Comparison of ENCODE assay signal across 30 mouse cellular contexts in the genomic region with DNA sequence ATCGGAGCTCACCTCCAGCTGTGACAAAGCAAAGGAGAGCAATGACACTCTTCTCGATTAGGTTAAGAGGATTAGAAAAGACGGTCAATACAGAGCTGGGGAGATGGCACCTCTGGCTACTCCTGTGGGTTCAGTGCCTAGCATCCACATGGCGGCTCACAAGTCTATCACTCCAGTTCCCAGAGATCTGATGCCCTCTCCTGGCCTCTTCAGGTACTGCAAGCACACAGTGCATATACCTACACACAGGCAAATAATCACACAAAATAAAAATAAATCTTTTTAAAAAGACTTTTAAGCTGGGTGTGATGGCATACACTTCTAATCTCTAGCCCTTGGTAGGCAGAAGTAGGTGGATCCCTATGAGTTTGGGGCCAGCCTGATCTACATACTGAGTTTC. TPM values are rescaled to one million over a fixed set of nuclear protein-coding genes. Genes with fewer than 3 reads are reported as not detected.
DNase-seq lines count a peak whose midpoint lies in the region; ATAC-seq and TF ChIP-seq lines count a peak whose summit lies in the region.
"Had no signal": no experiment of that assay in that cellular context is flagged by ENCODE, and none has a peak within 500 bp of the region (broad histone marks: within the 10 kb centered on the region; RNA-seq: fewer than 3 reads in every experiment).

No protein-coding gene starts in this region.

- no peak for TF ChIP-seq EP300 in liver, postnatal 0 days (IDR thresholded peaks at IDR 0.05; ENCODE audit: low read depth)

- no peak overlapping the region for H3K4me2 ChIP-seq in liver, postnatal 0 days (ENCODE audit: low read depth, low read length)
- H3K4me2 ChIP-seq in liver, embryonic 11.5 days: no peak overlapping the region
- H3K4me2 ChIP-seq: forebrain, embryonic 13.5 days; heart, embryonic 13.5 days; hindbrain, embryonic 14.5 days; limb, embryonic 13.5 days; liver, embryonic 15.5 days had no signal

- intact Hi-C loops in gastrocnemius, adult 2 months (cut with DNase I): no loop called here
- intact Hi-C loops in left cerebral cortex, postnatal 25 days (cut with DNase I): no loop called here

- DNase-seq in gastrocnemius, adult 2 months: no peak
- no peak for DNase-seq in gastrocnemius, postnatal 25 days
- no peak for DNase-seq in liver, postnatal 0 days
- DNase-seq in liver, embryonic 11.5 days (ENCODE audit: low spot score): no peak
- DNase-seq in 3T3-L1 (ENCODE audit: low read depth, low spot score) (peak; percentile 9), ZHBTc4 (ENCODE audit: low read depth, low spot score) (peak; percentile 75)
- DNase-seq in left cerebral cortex, postnatal 25 days (ENCODE audit: low spot score in 2 of 2): no peak
- DNase-seq: adrenal gland, postnatal 14 days; cerebellum, adult 8-10 months; cerebellum, postnatal 36 days; embryo, embryonic 11 days; gastrocnemius, postnatal 10 days; heart, adult 11 months; heart, postnatal 36 days; kidney, adult 2 months; kidney, postnatal 25 days; lung, postnatal 4 days; midbrain, embryonic 14.5 days; thymus, adult 18-20 months; thymus, postnatal 36 days had no signal

- no peak overlapping the region for H3K4me3 ChIP-seq in gastrocnemius, adult 2 months
- H3K4me3 ChIP-seq in liver, postnatal 0 days (ENCODE audit: low read depth, low read length): no peak overlapping the region
- no peak overlapping the region for H3K4me3 ChIP-seq in liver, embryonic 11.5 days (ENCODE audit: low read depth, low read length)
- H3K4me3 ChIP-seq: forebrain, embryonic 13.5 days; heart, embryonic 13.5 days; limb, embryonic 13.5 days; liver, embryonic 15.5 days had no signal

- H3K4me1 ChIP-seq in liver, postnatal 0 days (ENCODE audit: insufficient read depth): no peaks in the 10 kb centered on the region
- H3K4me1 ChIP-seq in liver, embryonic 11.5 days (replicated peaks; ENCODE audit: control insufficient read depth, insufficient read depth, low read length): no peaks in the 10 kb centered on the region
- H3K4me1 ChIP-seq: forebrain, embryonic 13.5 days; heart, embryonic 13.5 days; limb, embryonic 13.5 days; liver, embryonic 15.5 days had no signal

- 86% methylated on average over 4 of the region's 4 CpGs for WGBS in liver, postnatal 0 days (ENCODE audit: insufficient replicate concordance)
- 87% methylated on average over 4 of the region's 4 CpGs for WGBS in liver, embryonic 11.5 days

- H3K9ac ChIP-seq in liver, postnatal 0 days (replicated peaks): no peak overlapping the region
- H3K9ac ChIP-seq in liver, embryonic 11.5 days (ENCODE audit: low read depth, low read length): no peak overlapping the region
- H3K9ac ChIP-seq: forebrain, embryonic 13.5 days; heart, embryonic 13.5 days; hindbrain, embryonic 14.5 days; limb, embryonic 13.5 days; liver, embryonic 15.5 days had no signal

- peak; percentile 4; the same call in 1 of the 2 replicates for TF ChIP-seq CTCF in gastrocnemius, adult 2 months (IDR thresholded peaks at IDR 0.05)
- peak; percentile 41 for TF ChIP-seq CTCF in liver, postnatal 0 days (IDR thresholded peaks at IDR 0.05; ENCODE audit: low read depth)

- H3K27ac ChIP-seq in gastrocnemius, adult 2 months: no peak overlapping the region
- no peak overlapping the region for H3K27ac ChIP-seq in liver, postnatal 0 days (ENCODE audit: low read depth)
- H3K27ac ChIP-seq in liver, embryonic 11.5 days (ENCODE audit: low read depth, low read length): no peak overlapping the region
- H3K27ac ChIP-seq: forebrain, embryonic 13.5 days; heart, embryonic 13.5 days; hindbrain, embryonic 14.5 days; limb, embryonic 13.5 days; liver, embryonic 15.5 days had no signal

- no peaks in the 10 kb centered on the region for H3K27me3 ChIP-seq in liver, postnatal 0 days (ENCODE audit: insufficient read depth, low read length)
- H3K27me3 ChIP-seq in liver, embryonic 11.5 days (replicated peaks; ENCODE audit: control insufficient read depth, insufficient read depth, low read length): no peaks in the 10 kb centered on the region; the same call in 1 of the 2 replicates
- H3K27me3 ChIP-seq: forebrain, embryonic 13.5 days; limb, embryonic 13.5 days; liver, embryonic 15.5 days had no signal

- no peak for ATAC-seq in liver, postnatal 0 days
- no peak for ATAC-seq in liver, embryonic 11.5 days (replicated peaks; ENCODE audit: low FRiP score)
- ATAC-seq: forebrain, embryonic 13.5 days had no signal

- H3K9me3 ChIP-seq in liver, postnatal 0 days (ENCODE audit: low read length): no peaks in the 10 kb centered on the region
- no peaks in the 10 kb centered on the region for H3K9me3 ChIP-seq in liver, embryonic 11.5 days (ENCODE audit: control insufficient read depth, low read length)
- H3K9me3 ChIP-seq: liver, embryonic 15.5 days had no signal

- no peaks in the 10 kb centered on the region for H3K36me3 ChIP-seq in liver, postnatal 0 days (replicated peaks; ENCODE audit: insufficient read depth, low read length)
- no peaks in the 10 kb centered on the region for H3K36me3 ChIP-seq in liver, embryonic 11.5 days (ENCODE audit: control insufficient read depth, insufficient read depth, low read length)
- H3K36me3 ChIP-seq: heart, embryonic 13.5 days; liver, embryonic 15.5 days had no signal

RNA-seq across cellular contexts. Expression of gene Tbata, which starts 47.6 kb away (rescaled TPM):
- not detected for total RNA-seq in gastrocnemius, adult 2 months (2021)
- not detected for total RNA-seq in gastrocnemius, postnatal 25 days (2021)
- polyA plus RNA-seq in liver, postnatal 0 days (2015; fragmentation: Nextera tagmentation; extraction: Ambion mirVana): not detected in 2 replicates
- not detected in 2 replicates for polyA plus RNA-seq in liver, embryonic 11.5 days (2014; fragmentation: Nextera tagmentation; extraction: Ambion mirVana)
- total RNA-seq in left cerebral cortex, postnatal 25 days (2021): 1 to 10 TPM in 1 of 2 experiments, under 1 TPM in 1; 0.76 to 1.1 TPM
- total RNA-seq: adrenal gland, postnatal 14 days; gastrocnemius, postnatal 10 days; heart, postnatal 36 days; megakaryocyte-erythroid progenitor cell, adult 5-6 weeks; MEL had no signal
- polyA plus RNA-seq: heart, embryonic 13.5 days; hindbrain, embryonic 14.5 days; intestine, embryonic 14.5 days; limb, embryonic 13.5 days; liver, embryonic 15.5 days; midbrain, embryonic 14.5 days; neural tube, embryonic 14.5 days; spleen, adult 2 months had no signal

RNA-seq across cellular contexts. Expression of gene Adamts14, which starts 53.9 kb away (rescaled TPM):
- 1 to 10 TPM in 1 of 2 experiments, under 1 TPM in 1; 0.43 to 1.5 TPM for total RNA-seq in gastrocnemius, adult 2 months (2021)
- 1 to 10 TPM; 2.1 to 2.4 TPM for total RNA-seq in gastrocnemius, postnatal 25 days (2021)
- 0.39 and 0.46 TPM in 2 replicates for polyA plus RNA-seq in liver, postnatal 0 days (2015; fragmentation: Nextera tagmentation; extraction: Ambion mirVana)
- 0.48 and 0.92 TPM in 2 replicates for polyA plus RNA-seq in liver, embryonic 11.5 days (2014; fragmentation: Nextera tagmentation; extraction: Ambion mirVana)
- total RNA-seq in left cerebral cortex, postnatal 25 days (2021): under 1 TPM; 0.21 to 0.32 TPM
- total RNA-seq: MEL had no signal

Comparison
In these comparisons a context has a peak if more than half of its experiments do, and no peak if none do; other contexts are left out.
1. DNase-seq: peak in 3T3-L1 (single experiment) and ZHBTc4 (single experiment); none in gastrocnemius, adult 2 months (single experiment), gastrocnemius, postnatal 25 days (single experiment), liver, postnatal 0 days (single experiment), liver, embryonic 11.5 days (single experiment) and left cerebral cortex, postnatal 25 days (0 of 2).